Mouse (Mus musculus) embryonic fibroblast, embryonic 13.5 days (primary cell): ENCODE data around the gene Bpifb9a. TPM values are rescaled to one million over a fixed set of nuclear protein-coding genes. Genes with fewer than 3 reads are reported as not detected.
"Not testable (repeated sequence)": the region's sequence is repeated elsewhere in the genome, so short reads cannot be mapped to it uniquely, and the experiment has no call there.

Experiments
- H3K27ac ChIP-seq: 2 replicates; pipeline ENCODE4 v1.5.1; 2012; ENCODE audit warnings: low read length, control low read depth, inconsistent platforms; ENCODE audit not compliant: insufficient read depth
- H3K4me1 ChIP-seq: 2 replicates; pipeline ENCODE4 v1.6.1; 2011; ENCODE audit warnings: low read length; ENCODE audit not compliant: control insufficient read depth, insufficient read depth
- H3K4me3 ChIP-seq: 2 replicates; pipeline ENCODE4 v1.5.1; 2011; ENCODE audit warnings: mild to moderate bottlenecking, control low read depth, low read length; ENCODE audit not compliant: insufficient read depth
- CTCF ChIP-seq: IDR thresholded peaks from 2 replicates; pipeline ENCODE4 v1.5.1; 2011; ENCODE audit warnings: mild to moderate bottlenecking, control low read depth, low read length, moderate library complexity, borderline replicate concordance; ENCODE audit not compliant: insufficient read depth
- POLR2A ChIP-seq: IDR thresholded peaks from 2 replicates; pipeline ENCODE4 v1.6.1; 2011; ENCODE audit warnings: low read depth, mild to moderate bottlenecking, control low read depth, low read length, moderate library complexity
- polyA plus RNA-seq: library from polyadenylated mRNA; stranded (reverse); fragments of >200 nt; gene quantifications from 2 replicates; pipeline ENCODE4 v1.2.4, GENCODE M21; 2011; ENCODE audit warnings: low read depth; ENCODE audit not compliant: missing spikeins, insufficient read length

Gene Bpifb9a
- polyA plus RNA-seq, 1 experiment: not detected

DNA sequence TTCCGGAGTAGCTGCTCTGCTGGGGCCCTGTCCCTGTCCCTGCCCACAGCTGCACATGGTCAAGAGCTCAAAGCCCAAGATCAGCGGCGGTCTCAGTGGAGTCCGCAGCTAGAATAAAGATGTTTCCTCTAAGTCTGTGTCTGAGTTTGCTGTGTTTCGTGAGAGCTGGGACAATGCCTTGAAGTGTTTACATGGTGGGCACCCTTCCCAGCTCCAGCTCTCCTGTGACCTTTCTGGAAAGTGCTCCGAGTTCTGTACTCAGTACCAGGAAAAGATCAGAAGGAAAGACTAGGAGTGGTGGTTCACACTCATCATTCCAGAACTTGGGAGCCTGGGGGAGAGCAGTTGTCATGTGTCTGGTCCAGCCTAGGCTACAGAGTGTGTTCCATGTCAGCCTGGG lies 16.9 kb upstream of the Bpifb9a start:
- TF ChIP-seq POLR2A (no peak), CTCF (no peak)
- Histone ChIP-seq H3K4me1 (no peaks in the 10 kb centered on the region), H3K27ac (no peak overlapping the region), H3K4me3 (no peak overlapping the region)

GRCm38 (mm10) chr2:154242726-154243125 lies 14.9 kb upstream of the Bpifb9a start:
- H3K27ac ChIP-seq, H3K4me3 ChIP-seq, H3K4me1 ChIP-seq: not testable (repeated sequence)

DNA sequence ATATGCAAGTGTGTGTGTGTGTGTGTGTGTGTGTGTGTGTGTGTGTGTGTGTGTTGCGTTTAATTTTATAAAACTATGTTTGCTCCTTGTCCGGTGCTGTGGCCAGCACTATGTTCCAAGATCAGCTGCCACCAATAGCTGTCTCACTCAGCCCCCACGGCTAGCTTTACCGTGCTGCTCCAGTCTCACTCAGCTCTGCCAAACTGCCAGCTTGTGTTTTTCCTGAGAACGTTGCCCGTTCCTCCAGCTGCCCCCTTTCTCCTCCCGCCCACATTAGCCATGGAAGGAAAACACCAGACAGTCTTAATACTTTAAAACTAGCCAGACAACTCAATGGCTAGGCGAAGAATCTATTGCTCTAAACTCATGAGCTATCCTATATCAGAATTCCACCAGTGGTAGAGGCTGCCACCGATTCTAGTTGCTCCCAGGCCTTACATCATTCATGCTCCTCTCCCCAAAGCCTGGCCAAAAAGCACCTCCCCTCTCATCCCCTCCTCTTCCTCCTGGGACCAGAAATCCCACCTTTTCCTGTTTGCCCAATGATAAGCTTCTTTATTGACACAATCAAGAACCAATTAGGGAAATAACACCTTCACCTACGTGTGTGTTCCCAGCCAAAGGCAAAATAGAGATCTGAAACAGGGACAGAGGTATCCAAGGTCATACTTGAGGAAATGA lies 14.2 kb upstream of the Bpifb9a start:
- Histone ChIP-seq H3K27ac (no peak overlapping the region), H3K4me1 (no peaks in the 10 kb centered on the region), H3K4me3 (no peak overlapping the region)
- no peak for TF ChIP-seq POLR2A
- TF ChIP-seq CTCF: no peak

GRCm38 (mm10) chr2:154245322-154245721 lies 12.3 kb upstream of the Bpifb9a start:
- TF ChIP-seq POLR2A (no peak), CTCF (no peak)
- Histone ChIP-seq H3K4me3 (no peak overlapping the region), H3K4me1 (no peaks in the 10 kb centered on the region), H3K27ac (no peak overlapping the region)

DNA sequence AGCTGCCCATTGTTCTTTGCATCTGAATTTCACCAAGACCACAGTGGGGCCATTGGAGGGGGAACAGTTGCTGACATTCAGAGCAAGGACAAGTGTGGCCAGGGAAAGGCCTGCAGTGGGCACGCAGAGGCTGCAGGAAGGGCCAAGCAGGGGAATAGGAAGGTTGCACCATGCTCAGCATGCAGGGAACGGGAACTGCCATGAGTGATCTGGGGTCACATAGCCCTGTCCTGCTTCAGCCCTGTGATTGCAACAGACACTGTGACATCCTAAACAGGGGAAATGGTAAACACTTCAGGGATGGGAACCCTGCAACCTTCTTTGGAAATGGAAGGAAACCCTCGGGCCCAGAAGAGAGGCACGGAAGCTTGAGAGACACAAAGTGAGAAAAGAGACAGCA lies 2.4 kb upstream of the Bpifb9a start:
- H3K27ac ChIP-seq, H3K4me3 ChIP-seq, H3K4me1 ChIP-seq: not testable (repeated sequence)

DNA sequence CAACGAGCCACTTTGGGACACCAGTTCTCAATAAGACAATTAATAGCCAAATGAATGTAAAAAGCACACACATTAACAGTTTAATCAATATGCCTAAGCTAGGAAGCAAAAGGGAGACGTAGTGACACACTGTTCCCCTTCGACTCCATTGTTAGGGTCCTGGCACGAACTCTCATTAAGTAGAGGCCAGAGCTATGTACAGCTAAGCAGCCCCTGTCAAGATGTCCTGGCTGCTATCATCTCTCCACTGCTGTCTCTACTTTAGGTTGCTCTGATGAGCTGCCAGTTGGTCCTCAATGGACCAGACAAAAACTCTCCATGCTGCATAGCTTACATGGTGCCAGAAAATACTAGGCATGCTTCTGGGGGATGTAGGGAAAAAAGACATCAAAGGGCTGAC lies 1.9 kb upstream of the Bpifb9a start:
- no peak overlapping the region for H3K27ac ChIP-seq
- TF ChIP-seq CTCF (no peak), POLR2A (no peak)
- H3K4me1 ChIP-seq: no peaks in the 10 kb centered on the region
- no peak overlapping the region for H3K4me3 ChIP-seq

GRCm38 (mm10) chr2:154264397-154264796 lies 6.7 kb downstream of the Bpifb9a start:
- not testable (repeated sequence) for H3K27ac ChIP-seq, H3K4me1 ChIP-seq, H3K4me3 ChIP-seq

DNA sequence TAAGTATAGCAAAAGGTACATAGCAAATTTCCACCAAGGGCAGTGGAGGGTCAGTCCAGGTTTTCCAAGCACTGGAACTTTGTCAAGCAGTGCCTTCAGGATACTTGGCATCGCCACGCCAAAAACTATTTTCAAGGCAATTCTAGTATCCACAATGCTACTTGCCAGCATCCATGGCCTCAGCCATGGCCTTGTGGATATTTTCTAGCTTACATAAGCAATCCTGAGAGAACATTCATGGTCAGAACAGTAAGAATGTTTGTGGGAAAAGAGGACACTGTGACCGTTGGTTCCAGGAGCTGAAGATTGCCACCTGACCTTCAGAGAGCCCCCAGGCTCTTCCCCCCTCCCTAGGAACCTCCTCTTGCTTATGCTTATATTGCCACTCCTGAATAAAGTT lies 34.2 kb downstream of the Bpifb9a start:
- H3K27ac ChIP-seq, H3K4me3 ChIP-seq, H3K4me1 ChIP-seq: not testable (repeated sequence)

- Histone ChIP-seq H3K4me3 (no peak overlapping the region), H3K4me1 (no peaks in the 10 kb centered on the region), H3K27ac (no peak overlapping the region)
- TF ChIP-seq POLR2A (no peak), CTCF (no peak)
These were observed 35.2 kb downstream of the Bpifb9a start for GRCm38 (mm10) chr2:154292833-154293232.

DNA sequence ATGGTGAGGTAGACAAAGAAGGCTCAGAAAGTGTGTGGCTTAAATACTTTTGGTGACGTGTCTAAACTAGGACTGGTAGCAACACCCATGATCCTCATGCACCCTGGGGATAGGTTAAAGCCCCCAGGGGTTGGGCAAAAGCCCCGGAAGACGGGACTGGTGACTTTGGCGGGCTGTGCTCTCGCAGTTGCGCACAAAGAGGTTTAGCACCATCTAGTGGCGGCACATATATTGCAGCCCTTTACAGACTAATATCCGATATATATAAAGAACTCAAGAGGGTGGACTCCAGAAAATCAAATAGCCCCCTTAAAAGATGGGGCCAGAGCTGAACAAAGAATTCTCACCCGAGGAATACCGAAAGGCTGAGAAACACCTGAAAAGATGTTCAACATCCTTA lies 37.1 kb downstream of the Bpifb9a start:
- not testable (repeated sequence) for H3K4me3 ChIP-seq, H3K27ac ChIP-seq, H3K4me1 ChIP-seq
- 0 out of 2 replicates have a peak, but pooled peaks have one; percentile 7 for TF ChIP-seq CTCF

DNA sequence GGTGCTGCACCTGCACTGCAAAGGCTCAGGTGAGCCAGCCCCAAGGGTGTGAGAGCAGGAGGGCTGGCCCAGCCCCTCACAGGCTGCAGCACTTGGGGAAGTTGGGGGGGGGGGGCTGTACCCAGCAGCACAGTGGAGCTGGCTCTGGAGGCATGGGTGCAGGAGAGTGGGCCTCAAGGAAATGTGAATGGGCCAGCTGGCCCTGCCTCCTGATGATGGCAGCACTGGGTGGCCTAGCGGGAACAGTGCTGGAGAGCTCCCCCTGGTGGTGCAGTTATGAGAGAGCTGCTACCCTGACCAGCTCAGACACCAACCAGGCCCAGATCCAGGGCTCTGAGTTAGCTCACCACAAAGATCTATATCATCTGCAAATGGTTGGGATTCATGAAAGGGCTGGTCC lies 42.8 kb downstream of the Bpifb9a start:
- TF ChIP-seq CTCF: peak; percentile 88
- TF ChIP-seq POLR2A: no peak
- no peak overlapping the region for H3K27ac ChIP-seq
- no peak overlapping the region for H3K4me3 ChIP-seq
- H3K4me1 ChIP-seq: no peaks in the 10 kb centered on the region

DNA sequence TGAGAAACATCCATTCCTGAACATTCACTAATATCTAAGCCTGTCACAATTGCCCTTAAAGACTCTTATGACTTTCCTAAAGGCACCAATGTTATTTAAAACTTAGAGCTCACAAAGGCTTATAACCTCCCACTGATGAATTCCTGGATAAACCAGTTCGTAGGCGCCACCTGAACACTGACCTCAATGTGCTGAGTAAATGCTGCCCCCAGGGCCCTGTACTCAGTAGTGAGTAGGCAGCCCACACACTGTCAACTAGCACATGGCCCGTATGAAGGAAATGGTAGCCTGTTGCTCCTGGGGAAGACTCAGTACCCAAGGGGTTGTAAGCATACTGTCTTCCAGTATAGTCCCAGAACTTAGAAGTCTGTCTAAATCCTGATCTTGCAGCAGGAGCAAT lies 44.1 kb downstream of the Bpifb9a start:
- H3K4me3 ChIP-seq: no peak overlapping the region
- H3K27ac ChIP-seq: no peak overlapping the region
- H3K4me1 ChIP-seq: no peaks in the 10 kb centered on the region
- TF ChIP-seq CTCF: no peak
- no peak for TF ChIP-seq POLR2A

- not testable (repeated sequence) for H3K4me1 ChIP-seq, H3K27ac ChIP-seq, H3K4me3 ChIP-seq
These were observed 47.0 kb downstream of the Bpifb9a start for GRCm38 (mm10) chr2:154304604-154305003.

- H3K27ac ChIP-seq, H3K4me3 ChIP-seq, H3K4me1 ChIP-seq: not testable (repeated sequence)
These were observed 49.3 kb downstream of the Bpifb9a start, which contains the start of gene Bpifb9b for GRCm38 (mm10) chr2:154306927-154307326. Gene Bpifb9b, plus strand, starts transcription at chr2:154307227.

DNA sequence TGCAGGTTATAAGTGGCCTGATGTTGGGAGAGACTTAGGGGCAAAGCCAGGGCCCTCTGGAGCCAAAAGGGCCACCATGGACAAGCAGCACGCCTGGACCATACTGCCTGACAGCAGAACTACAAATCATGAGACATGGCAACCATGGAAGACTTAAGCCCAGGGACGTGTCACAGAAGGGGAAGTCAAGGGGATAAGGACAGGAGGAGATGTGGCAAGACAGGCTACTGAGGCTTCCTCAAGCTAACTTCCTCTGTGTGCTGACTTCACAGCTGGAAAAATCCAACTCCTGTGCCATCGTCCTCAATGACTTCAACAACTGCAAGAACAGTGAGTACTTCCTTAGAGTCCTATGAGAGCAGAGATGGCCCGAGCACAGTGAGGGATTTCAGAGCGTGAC lies 56.1 kb downstream of the Bpifb9a start:
- H3K4me3 ChIP-seq, H3K4me1 ChIP-seq, H3K27ac ChIP-seq: not testable (repeated sequence)
